Mouse (Mus musculus): ENCODE results near the gene Astl.

DNA sequence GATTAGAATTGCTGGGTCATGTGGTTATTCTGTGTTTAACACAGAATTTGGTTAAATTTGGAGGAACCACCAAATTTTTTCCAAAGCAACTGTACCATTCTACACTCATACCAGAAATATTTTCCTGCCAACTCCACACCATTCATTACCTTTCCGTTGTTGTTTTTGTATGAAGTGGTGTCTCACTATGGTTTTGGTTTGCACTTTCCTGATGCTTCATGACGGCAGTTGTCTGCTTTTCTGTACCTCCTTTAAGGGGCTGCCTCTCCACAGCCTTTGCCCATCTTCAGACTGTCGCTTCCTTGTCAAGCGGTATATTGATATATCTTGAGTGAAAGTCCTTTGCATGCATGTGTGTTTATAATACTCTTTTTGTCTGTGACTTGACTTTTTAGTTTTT, 25.6 kb upstream of the Astl start:
- TF ChIP-seq POLR2A (IDR thresholded peaks at IDR 0.05; ENCODE audit: insufficient read depth, low read depth, low read length) (no peak), CTCF (IDR thresholded peaks at IDR 0.05) (no peak)

All from heart, adult 2 months (tissue).